Mouse (Mus musculus): Measurements from ENCODE around the gene Rufy1.

- TF ChIP-seq POLR2A (IDR thresholded peaks at IDR 0.05; ENCODE audit: insufficient read depth, low read depth, low read length): no peak
- no peak for TF ChIP-seq EP300 (IDR thresholded peaks at IDR 0.05; ENCODE audit: insufficient read depth, low read depth, low read length)
Observed at GRCm38 (mm10) chr11:50398803-50399202, 32.1 kb downstream of the Rufy1 start.
